Mouse (Mus musculus) stomach, postnatal 0 days (tissue): Measurements from ENCODE around the gene Efcc1. TPM values are rescaled to one million over a fixed set of nuclear protein-coding genes. Genes with fewer than 3 reads are reported as not detected.

Experiments used
- ATAC-seq: fragments of 200-750 bp; cut with Nextera tagmentation; 2 replicates; pipeline ENCODE4 v1.8.0; 2017; ENCODE audit not compliant: low FRiP score, low TSS enrichment
- DNase-seq: peaks from one replicate; pipeline ENCODE4 v3.0.0-alpha.2; 2016; ENCODE audit warnings: low spot score
- H3K27ac ChIP-seq: fragments of 300-500 bp; sonication (generic); replicated peaks from 2 replicates; pipeline ENCODE4 v1.5.1; 2014; ENCODE audit warnings: mild to moderate bottlenecking, control low read depth
- H3K27me3 ChIP-seq: fragments of 300-500 bp; sonication (generic); 2 replicates; pipeline ENCODE4 v1.6.1; 2014; ENCODE audit warnings: low read length; ENCODE audit not compliant: control insufficient read depth, insufficient read depth
- H3K36me3 ChIP-seq: fragments of 300-500 bp; sonication (generic); 2 replicates; pipeline ENCODE4 v1.6.1; 2014; ENCODE audit warnings: low read length, mixed read lengths; ENCODE audit not compliant: control insufficient read depth, insufficient read depth
- H3K4me1 ChIP-seq: fragments of 300-500 bp; sonication (generic); replicated peaks from 2 replicates; pipeline ENCODE4 v1.6.1; 2014; ENCODE audit warnings: antibody characterized with exemption; ENCODE audit not compliant: control insufficient read depth, insufficient read depth
- H3K4me2 ChIP-seq: fragments of 300-500 bp; sonication (generic); replicated peaks from 2 replicates; pipeline ENCODE4 v1.6.1; 2014; ENCODE audit warnings: low read depth, mild to moderate bottlenecking, control low read depth, moderate library complexity
- H3K4me3 ChIP-seq: fragments of 300-500 bp; sonication (generic); 2 replicates; pipeline ENCODE4 v1.5.1; 2014; ENCODE audit warnings: low read depth, low read length, control low read depth
- H3K9ac ChIP-seq: fragments of 300-500 bp; sonication (generic); 2 replicates; pipeline ENCODE4 v1.6.1; 2014; ENCODE audit warnings: mild to moderate bottlenecking, low read length, control low read depth, mixed read lengths
- H3K9me3 ChIP-seq: fragments of 300-500 bp; sonication (generic); 2 replicates; pipeline ENCODE4 v1.6.1; 2016; ENCODE audit warnings: low read length; ENCODE audit not compliant: control insufficient read depth
- CTCF ChIP-seq: IDR thresholded peaks from 2 replicates; pipeline ENCODE4 v1.5.1; 2016; ENCODE audit warnings: antibody characterized with exemption, low read depth, mild to moderate bottlenecking, moderate library complexity
- EP300 ChIP-seq: optimal IDR thresholded peaks from 2 replicates; pipeline ENCODE3; 2016; ENCODE audit warnings: antibody characterized with exemption
- WGBS: fragments of 180-500 bp; shearing (Covaris S2); extraction: QIAGEN DNeasy Blood & Tissue Kit; methylation state at CpG from one replicate; pipeline ENCODE4 v1.1.7; 2014; 5-methylcytosine and 5-hydroxymethylcytosine counted together
- polyA plus RNA-seq: library from polyadenylated mRNA; unstranded; fragments of >200 nt; fragmentation: Nextera tagmentation; extraction: Ambion mirVana; gene quantifications from 2 replicates; pipeline ENCODE4 v1.2.1, GENCODE M21; 2015

Efcc1 gene
- polyA plus RNA-seq, 1 experiment from 2014 or later = 1.4 TPM

DNA sequence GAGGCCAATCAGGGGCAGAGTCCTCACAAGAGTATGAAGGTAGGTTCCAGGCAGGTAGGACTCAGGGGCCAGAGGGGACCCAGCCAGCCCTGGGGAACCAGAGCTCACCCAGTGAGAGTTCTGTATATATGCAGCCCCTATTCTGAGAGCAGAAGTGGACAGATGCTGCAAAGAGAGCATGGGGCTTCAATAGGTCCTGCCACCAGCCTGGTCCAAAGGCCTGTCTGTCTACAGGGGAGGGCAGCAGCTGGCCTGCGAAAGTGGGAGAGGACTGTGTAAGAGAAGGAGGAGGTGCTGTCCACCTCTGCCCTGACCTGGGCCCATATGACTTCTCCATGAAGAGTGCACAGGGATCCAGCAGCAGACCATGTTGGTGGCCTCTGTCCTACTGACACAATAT, 46.0 kb downstream of the Efcc1 start:
- H3K9ac ChIP-seq = no peak overlapping the region
- H3K27me3 ChIP-seq = no peaks in the 10 kb centered on the region
- ATAC-seq = no peak
- no peaks in the 10 kb centered on the region for H3K9me3 ChIP-seq
- no peaks in the 10 kb centered on the region for H3K36me3 ChIP-seq
- no peak for TF ChIP-seq CTCF
- no peak for TF ChIP-seq EP300
- no peak overlapping the region for H3K4me2 ChIP-seq
- 82% methylated on average over 1 of the region's 1 CpGs for WGBS
- H3K27ac ChIP-seq = no peak overlapping the region
- DNase-seq = no peak
- H3K4me3 ChIP-seq = no peak overlapping the region
- no peaks in the 10 kb centered on the region for H3K4me1 ChIP-seq

DNA sequence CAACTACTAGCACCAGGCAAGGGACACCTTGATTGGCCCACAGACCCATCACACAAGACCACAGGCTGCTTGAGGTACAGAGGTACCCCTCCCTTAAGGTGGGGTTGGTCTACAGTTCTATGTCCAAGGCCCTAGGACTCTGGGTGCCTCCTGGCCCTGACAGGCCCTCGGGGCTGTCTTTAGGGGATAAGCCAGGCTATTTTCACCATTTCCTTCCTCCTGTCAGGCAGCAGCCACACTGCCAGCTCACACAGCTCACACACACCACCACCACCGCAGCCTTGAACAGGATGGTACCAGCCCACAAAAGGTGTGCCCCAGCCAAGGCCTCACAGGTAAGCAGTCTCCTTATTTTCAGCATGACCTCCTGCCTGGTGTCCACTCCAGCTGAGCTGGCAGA, 47.2 kb downstream of the Efcc1 start, which contains the start of gene Gp9:
Gp9 (plus strand) TSS at position 231 of the 400 bp plus-strand sequence.
- Histone ChIP-seq H3K27ac (no peak within 1 kb of the TSS), H3K36me3 (no peaks in the 10 kb centered on the region), H3K4me3 (no peak within 1 kb of the TSS), H3K9me3 (no peaks in the 10 kb centered on the region), H3K4me1 (no peaks in the 10 kb centered on the region), H3K27me3 (no peaks in the 10 kb centered on the region), H3K9ac (no peak within 1 kb of the TSS), H3K4me2 (no peak within 1 kb of the TSS)
- peak; percentile 30 for DNase-seq
- ATAC-seq = peak; percentile 68
- TF ChIP-seq EP300 (no peak), CTCF (no peak)
- 69% methylated on average over 2 of the region's 2 CpGs for WGBS

DNA sequence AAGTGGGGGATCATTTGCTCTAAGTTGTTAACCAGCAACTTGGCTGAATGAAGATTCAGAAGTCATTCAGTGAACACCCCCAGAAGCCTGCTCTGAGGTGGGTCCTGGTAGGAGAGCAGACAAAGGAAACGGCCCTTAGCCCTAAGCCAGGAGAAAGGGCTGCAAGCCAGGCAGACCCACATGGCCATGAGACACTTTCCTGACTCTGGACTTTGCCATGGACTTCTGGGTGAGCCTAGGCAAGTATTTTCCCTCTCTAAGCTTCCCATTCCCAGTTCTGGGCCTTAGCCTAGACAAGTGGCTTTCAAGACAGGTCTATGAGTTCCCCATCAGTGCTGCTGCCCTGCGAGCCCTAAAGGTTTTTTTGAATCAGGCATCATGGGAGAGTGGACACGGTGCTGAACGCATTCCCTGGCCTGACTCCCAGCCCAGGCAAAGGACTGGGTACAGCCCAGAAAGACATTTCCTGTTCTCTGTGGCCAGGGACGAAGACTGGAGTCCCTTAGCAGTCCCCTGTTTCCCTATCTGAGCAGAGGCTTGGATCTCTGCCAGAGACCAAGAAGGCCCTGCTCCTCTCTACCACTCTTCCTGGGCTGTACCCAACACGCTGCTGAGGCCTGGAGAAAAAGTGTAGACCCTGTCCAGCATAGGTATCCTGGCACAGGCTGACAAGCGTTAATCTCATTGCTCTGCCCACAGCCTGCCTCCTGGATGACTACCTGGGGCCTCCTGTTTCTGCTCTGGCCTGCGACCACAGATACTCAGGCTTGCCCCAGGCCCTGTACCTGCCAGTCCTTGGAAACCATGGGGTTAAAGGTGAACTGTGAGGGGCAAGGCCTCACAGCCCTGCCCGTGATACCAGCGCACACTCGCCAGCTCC, 47.9 kb downstream of the Efcc1 start:
- no peak overlapping the region for H3K4me2 ChIP-seq
- DNase-seq = peak; percentile 15
- H3K9me3 ChIP-seq = no peaks in the 10 kb centered on the region
- 67% methylated on average over 11 of the region's 11 CpGs for WGBS
- H3K9ac ChIP-seq = no peak overlapping the region
- H3K36me3 ChIP-seq = no peaks in the 10 kb centered on the region
- ATAC-seq = peak; percentile 45
- TF ChIP-seq CTCF (no peak), EP300 (no peak)
- H3K27me3 ChIP-seq = no peaks in the 10 kb centered on the region
- no peaks in the 10 kb centered on the region for H3K4me1 ChIP-seq
- no peak overlapping the region for H3K4me3 ChIP-seq
- H3K27ac ChIP-seq = no peak overlapping the region

DNA sequence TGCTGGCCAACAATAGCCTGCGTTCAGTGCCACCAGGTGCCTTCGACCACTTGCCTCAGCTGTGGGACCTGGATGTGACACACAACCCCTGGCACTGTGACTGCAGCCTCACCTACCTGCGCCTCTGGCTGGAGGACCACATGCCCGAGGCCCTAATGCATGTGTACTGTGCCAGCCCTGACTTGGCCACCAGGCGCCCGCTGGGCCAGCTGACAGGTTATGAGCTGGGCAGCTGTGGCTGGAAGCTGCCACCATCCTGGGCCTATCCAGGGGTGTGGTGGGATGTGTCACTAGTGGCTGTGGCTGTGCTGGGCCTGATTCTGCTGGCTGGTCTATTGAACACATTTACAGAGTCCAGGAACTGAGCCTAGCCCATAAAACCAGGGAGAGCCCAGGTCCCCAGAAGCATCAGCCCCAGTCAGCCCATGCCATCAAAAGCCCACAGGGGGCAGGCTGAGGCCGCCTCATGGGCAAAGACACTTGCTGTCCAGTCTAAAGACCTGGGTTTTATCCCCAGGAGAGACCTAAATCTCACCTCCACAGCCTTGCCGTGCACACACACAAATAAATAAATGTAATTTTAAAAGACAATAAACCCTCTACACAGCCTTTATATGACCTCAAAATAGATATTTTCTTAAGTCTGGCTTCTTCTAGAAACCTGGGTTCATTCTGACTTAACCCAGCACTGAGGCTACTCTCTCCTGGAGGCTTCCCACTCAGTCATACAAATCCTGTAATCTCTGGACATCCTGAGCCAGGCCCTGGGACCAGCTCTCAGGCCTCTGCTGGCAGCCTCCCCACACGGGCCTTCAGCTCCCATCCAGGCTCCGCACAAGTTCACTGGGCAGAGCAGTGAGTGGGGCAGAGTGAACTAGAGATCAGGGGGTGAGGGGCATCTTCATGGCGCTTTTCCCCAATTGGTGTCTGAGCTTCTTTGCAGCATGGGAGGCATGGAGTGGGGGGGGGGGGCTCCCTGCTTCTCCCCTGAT, 48.8 kb downstream of the Efcc1 start:
- DNase-seq (peak; percentile 41), ATAC-seq (peak; percentile 71)
- Histone ChIP-seq H3K27me3 (no peaks in the 10 kb centered on the region), H3K36me3 (no peaks in the 10 kb centered on the region), H3K4me1 (no peaks in the 10 kb centered on the region), H3K4me2 (no peak overlapping the region), H3K4me3 (no peak overlapping the region), H3K9ac (no peak overlapping the region), H3K9me3 (no peaks in the 10 kb centered on the region), H3K27ac (no peak overlapping the region)
- 86% methylated on average over 11 of the region's 11 CpGs for WGBS
- peak; percentile 55 for TF ChIP-seq CTCF
- TF ChIP-seq EP300 = no peak

DNA sequence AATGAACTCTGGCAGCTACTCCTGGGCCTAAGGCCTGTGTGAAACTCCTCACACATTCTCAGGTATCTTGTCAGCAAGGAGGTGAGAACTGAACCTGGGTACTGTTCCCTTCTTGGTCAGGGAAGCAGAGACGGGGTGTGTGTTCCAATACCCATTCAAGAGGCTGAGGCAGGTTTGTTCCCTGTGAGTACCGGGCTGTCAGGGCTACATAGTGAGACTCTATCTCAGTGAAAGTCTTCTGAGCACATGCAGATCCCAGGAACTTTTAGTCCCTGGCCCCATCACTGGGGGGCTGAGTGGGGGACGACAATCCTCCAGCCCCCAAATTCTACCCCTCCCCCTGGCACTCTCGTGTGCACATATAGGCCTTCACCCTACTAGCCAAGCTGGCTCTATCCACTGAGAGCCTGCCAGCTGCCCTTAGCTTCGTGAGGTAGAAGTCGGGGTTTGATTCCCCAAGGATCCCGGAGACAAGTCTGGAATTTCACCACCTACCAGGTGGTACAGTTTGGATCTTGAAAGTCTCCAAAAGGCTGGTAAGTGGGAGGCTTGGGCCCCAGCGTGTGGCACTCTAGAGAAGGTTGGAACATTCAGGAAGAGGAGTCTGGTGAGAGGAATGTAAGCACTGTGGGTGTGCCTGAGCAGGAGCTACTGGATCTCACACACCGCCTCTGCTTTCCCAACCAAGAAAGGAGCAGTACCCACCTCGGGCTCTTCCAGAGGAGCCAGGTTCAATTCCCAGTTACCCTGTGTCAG, 50.1 kb downstream of the Efcc1 start:
- H3K4me2 ChIP-seq = no peak overlapping the region
- 76% methylated on average over 10 of the region's 10 CpGs for WGBS
- ATAC-seq = no peak
- no peaks in the 10 kb centered on the region for H3K9me3 ChIP-seq
- no peak overlapping the region for H3K4me3 ChIP-seq
- no peaks in the 10 kb centered on the region for H3K36me3 ChIP-seq
- no peaks in the 10 kb centered on the region for H3K4me1 ChIP-seq
- no peak overlapping the region for H3K27ac ChIP-seq
- H3K27me3 ChIP-seq = no peaks in the 10 kb centered on the region
- TF ChIP-seq CTCF = no peak
- no peak for TF ChIP-seq EP300
- no peak for DNase-seq
- no peak overlapping the region for H3K9ac ChIP-seq
